Mouse (Mus musculus): ENCODE data around the gene Hnrnpu.
"Not testable (repeated sequence)": the region's sequence is repeated elsewhere in the genome, so short reads cannot be mapped to it uniquely, and the experiment has no call there.

Gene Hnrnpu

GRCm38 (mm10) chr1:178310128-178310527 is 27.5 kb downstream of the Hnrnpu start:
- no peak for DNase-seq

GRCm38 (mm10) chr1:178309487-178309886 is 28.1 kb downstream of the Hnrnpu start:
- no peak for DNase-seq

DNA sequence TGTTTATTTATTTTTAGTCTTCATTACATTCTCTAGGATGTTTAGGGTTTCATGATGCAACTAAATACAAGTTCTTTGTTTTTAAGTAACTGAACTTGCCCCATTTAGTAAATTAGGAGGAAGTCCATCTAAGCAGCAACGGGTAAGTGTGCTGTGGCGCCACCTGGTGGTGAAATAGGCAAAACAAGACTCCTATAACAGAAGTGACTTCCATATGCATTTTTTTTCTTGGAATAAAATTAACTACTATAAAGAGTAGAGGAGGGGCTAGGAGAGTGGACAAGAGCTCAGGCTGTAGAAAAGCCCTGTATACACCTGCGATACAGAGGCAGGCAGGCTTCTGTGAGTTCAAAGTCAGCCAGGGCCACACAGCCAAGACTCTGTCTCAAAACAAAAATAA is 34.2 kb downstream of the Hnrnpu start:
- peak; percentile 76 to 90 for DNase-seq

- not testable (repeated sequence) for DNase-seq
These were observed 36.3 kb downstream of the Hnrnpu start for GRCm38 (mm10) chr1:178301261-178301660.

DNA sequence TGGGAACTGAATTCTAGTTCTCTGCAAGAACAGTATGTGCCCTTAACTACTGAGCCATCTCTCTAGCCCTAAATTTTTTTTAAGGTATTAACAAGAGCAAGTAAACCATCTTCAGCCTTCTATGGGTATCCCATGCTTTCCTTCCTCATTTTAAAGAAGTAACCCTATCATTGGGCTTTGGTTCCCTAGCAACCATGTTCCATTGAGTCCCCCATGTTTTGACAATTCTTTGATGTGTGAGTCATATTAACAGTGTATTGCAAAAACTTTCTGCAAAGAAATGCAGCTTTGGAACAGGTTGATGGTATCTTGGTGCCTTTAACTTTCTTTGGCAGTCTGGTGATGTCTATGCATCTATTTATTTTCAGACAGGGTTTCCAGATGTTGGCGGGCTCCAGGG is 43.5 kb downstream of the Hnrnpu start:
- DNase-seq, result no peak

DNA sequence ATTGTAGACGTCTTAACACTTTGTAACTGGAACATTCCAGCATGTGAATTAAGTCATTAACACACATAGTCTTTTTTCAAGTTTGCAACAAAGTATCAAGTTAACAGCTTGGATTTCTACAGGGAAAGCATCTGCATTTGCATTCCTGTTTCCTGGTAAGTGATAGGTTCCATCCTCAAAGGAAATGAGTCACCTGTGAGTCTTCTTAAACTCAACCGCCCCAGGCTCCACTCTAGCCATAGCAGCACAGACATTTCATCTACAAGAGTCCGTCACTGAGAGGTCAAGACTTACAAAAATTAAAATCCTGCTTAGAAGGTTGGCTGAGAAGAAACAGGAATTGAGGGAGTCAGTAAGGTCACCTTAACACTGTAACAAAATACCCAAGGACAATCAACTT is 45.9 kb downstream of the Hnrnpu start:
- DNase-seq, result no peak

DNA sequence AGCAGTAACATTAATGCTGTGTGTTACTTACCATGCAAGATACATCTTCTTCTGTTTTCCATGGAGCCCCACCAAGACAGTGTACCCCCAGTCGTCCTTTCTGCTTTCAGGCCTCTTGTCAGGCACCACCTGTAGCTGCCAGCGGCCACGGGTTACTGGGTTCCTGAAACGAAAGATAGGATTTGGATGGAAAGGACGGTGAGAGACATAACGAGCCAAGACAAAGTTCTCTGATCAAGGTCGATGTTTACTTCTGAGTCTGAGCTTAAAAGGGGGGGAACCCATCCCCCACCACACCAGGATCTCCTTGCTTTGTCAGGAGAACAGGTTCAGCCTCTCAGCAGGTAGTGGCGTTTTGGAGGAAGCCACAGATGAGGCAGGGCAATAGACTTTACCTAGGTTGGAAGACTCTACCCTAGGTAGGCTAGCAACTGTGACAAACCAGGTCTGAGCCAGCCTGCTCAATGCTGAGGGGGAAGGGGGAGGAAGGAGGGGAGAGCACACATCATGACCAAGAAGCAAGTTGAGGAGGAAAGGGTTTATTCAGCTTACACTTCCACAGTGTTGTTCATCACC is 49.9 kb downstream of the Hnrnpu start:
- no peak for DNase-seq

DNA sequence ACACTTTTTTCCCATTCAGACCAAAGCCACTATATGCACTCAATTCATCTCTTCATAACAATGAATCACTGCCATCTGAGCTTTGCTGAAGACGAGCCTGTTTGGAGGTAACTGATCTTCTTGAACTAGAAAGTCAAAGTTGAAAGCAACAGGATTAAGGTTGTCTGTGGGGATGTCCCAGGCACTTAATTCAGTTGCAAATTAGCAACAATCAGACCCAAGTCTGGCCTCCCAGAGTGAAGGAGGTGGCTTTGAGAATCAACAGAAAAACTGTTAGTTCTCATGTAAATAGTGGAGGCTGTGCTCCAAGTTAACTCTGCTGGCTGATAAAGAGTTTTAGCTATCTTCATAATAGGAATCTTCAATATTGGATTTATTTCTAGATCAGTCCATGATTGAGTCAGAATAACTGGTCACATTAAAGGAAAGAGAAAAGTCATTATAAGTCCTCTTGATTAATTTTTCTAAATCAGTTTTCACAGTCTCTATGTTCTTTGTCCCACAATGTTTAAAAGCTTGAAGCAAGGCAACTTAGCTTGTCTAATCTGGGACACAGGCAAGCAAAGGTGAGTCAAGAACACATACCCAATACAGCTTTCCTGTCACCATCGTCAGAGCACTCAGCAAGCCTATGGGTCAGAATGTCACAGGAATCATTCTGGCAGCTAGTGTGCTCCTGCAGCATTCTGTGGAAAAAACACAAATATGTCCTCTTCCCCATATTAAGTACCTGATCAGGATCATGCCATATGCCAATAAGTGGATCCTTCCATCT is 53.5 kb downstream of the Hnrnpu start:
- no peak for DNase-seq

- not testable (repeated sequence) for DNase-seq
These were observed 54.3 kb downstream of the Hnrnpu start for GRCm38 (mm10) chr1:178283314-178283713.

GRCm38 (mm10) chr1:178276054-178276911 is 61.3 kb downstream of the Hnrnpu start:
- peak; percentile 25 to 75 for DNase-seq

- DNase-seq, result no peak
These were observed 61.9 kb downstream of the Hnrnpu start for GRCm38 (mm10) chr1:178275738-178276053.

DNA sequence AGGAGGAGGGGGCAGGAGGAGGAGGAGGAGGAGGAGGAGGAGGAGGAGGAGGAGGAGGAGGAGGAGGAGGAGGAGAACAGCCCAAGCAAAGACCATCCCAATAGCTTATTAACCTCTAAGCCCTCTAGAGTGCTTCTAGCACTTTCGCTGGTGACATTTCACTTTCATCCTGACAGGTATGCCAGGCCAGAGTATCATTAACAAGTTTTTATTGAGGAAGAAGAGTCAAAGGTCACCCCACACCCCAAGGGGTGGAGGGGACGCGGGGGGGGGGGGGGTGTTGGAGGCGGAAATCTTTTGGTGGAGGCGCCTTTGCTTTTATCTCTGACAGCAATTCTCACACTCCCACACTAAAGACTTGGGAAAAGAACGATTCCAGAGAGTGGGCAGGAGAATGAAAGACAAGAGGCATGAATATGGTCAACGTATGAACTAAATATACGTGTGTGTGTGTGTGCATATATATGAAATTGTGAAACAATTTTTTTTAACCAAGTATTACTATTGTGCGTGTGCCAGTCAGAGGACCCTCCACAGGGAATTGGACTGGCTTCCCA is 62.3 kb downstream of the Hnrnpu start:
- no peak for DNase-seq

Data from kidney, postnatal 36 days (tissue).